Mouse (Mus musculus) olfactory bulb, adult 2 months (tissue): Measurements from ENCODE around the gene Rai2.

Experiments used
- CTCF ChIP-seq: fragments of 200-500 bp; IDR thresholded peaks from 2 replicates; pipeline ENCODE4 v1.5.1; 2012; ENCODE audit warnings: low read depth, mild to moderate bottlenecking, low read length, moderate library complexity; ENCODE audit not compliant: insufficient read depth
- POLR2A ChIP-seq: fragments of 200-500 bp; IDR thresholded peaks from 2 replicates; pipeline ENCODE4 v1.6.1; 2012; ENCODE audit warnings: mild to moderate bottlenecking, low read depth, low read length, moderate library complexity; ENCODE audit not compliant: insufficient read depth

DNA sequence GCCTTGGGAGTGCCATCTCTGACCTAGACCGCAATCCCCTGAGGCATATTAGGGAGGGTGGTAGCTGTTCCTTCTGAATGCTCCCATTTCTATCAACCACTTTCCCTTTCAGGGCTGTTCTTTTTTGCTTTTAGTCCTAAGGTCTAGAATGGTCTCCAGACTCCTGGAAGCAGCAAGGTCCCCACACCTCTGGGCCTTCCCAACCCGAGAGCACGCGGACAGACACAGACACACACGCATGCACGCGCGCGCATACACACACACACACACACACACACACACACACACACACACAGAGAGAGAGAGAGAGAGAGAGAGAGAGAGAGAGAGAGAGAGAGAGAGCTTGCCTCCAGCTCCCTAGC lies 385 bp upstream of the Rai2 start:
- TF ChIP-seq CTCF: no peak
- TF ChIP-seq POLR2A: no peak
